Mouse (Mus musculus) right cerebral cortex, postnatal 25 days (tissue): ENCODE results near the gene Kcnh2.

Experiments used
- DNase-seq: peaks from one replicate; pipeline ENCODE4 v3.0.0; 2022

Gene Kcnh2

GRCm38 (mm10) chr5:24374666-24375328 is 23.4 kb upstream of the Kcnh2 start:
- no peak for DNase-seq

GRCm38 (mm10) chr5:24374216-24374615 is 22.8 kb upstream of the Kcnh2 start:
- DNase-seq: no peak

DNA sequence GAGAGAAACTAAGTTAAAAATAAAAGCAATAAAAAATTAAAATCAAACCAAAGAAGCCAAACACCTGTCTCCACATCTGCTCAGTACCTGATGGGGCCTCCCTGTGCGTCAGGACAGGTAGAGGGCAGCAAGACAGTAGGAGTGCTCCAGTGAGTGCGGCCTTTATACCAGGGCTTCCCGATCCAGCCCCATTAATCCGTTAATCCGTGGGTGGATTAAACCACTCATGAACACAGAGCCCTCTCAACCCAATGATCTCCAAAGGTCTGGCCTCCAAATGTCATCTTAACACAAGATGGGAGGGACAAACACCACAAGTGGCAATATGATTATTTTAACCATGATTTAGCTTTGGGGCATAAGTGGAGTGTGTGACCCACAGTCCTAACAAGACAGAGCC is 22.4 kb upstream of the Kcnh2 start:
- DNase-seq: no peak

- no peak for DNase-seq
These were observed 18.4 kb upstream of the Kcnh2 start for GRCm38 (mm10) chr5:24369767-24370166.

- no peak for DNase-seq
These were observed 15.0 kb upstream of the Kcnh2 start for GRCm38 (mm10) chr5:24366426-24366825.

DNA sequence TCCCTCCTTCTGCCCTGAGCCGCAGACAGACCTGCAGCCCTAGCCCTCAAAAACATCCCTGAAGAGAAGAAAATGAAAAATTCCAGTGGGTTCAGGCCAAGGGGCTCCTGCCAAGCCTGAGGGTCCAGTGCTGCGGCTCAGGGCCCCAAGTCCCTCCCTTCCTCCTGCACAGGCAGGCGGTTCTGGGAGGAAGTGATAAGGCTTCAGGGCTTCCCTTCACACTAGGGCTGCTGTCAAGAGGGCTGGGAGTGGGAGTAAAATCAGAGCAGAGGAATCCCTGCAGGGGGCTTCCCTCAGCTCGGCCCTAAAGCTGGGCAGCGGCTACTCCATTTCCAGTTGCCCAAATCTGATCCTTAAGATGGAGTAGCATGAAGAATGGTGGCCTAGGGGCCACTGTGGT is 14.1 kb upstream of the Kcnh2 start:
- no peak for DNase-seq

DNA sequence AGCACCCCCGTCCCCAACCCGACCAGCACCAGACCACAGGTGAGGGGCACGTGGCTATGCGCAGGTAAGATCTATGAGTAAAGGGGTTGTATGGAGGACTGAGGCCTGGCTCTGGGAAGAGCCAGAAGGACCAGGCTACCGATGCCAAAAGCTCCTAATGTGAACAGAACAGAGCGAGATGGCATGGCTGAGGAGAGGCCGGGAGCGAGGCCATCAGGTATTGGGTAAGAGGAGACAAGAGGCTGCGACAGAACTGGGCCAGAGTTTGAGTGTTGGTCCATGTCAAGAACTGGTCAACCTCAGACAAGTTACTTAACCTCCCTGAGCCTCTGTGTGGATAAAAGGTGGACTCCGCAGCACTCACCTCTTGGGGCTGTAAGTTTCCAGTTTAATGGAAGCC is 13.6 kb upstream of the Kcnh2 start:
- no peak for DNase-seq

DNA sequence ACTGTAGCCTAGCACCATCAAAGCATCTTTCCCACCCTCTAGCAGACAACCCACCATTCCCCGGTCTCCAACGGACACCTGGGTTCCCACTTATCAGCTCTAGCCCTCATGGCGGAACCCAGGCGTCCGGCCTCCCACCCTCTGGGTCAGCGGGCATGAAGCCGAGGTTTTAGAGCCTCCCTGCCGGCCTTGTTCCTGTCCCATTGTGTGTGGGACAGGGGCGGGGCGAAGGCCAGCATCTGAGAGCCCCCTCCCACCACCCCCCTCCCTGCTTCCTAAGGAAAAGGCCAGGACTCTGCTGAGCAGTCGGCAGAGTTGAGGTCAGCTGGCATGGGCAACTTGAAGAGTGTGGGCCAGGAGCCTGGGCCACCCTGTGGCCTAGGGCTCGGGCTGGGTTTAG is 13.1 kb upstream of the Kcnh2 start, which contains the start of gene Nos3:
Gene Nos3, plus strand, starts transcription at position 303 of the 400 bp plus-strand sequence.
- no peak for DNase-seq

DNA sequence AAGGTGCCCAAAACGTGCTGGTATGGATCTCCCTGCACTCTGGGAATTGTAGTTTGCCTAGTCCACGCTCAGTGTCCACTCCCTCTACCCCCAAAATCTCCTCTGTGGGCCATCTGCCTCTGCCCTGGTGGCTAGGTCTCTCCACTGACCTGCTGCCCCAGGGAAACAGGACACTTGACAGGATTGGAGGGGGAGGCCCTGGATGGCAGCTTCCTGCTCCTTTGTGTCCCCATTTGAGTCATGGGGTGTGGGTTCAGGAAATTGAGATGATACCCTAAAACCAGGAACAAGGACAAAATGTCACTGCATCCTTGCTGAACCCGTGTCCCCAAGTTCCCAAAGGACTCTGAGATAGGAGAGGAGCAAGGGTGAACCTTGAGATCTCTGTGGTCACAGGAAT is 12.7 kb upstream of the Kcnh2 start:
- DNase-seq: no peak

DNA sequence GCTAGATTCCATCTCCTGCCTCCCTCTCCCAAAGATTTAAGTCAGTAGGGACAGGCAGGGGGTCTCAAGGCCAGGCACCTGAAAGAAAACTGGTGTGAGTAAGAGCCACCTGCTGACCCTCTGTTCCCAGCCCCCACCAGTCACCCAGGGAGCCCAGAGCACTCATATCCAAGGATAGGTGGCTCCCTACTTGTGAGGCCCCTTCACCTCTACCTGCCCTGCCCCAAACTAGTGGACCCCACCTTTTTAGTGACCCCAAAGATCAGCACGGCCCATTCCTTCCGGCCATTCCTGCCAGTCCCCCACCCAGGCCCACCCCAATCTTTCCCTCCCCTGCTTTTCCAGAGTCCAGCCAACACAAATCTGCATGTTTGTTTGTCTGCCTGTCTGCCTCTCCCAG is 12.1 kb upstream of the Kcnh2 start:
- DNase-seq: no peak

- peak; percentile 73 for DNase-seq
These were observed 9.5 kb upstream of the Kcnh2 start for GRCm38 (mm10) chr5:24360792-24361454.

DNA sequence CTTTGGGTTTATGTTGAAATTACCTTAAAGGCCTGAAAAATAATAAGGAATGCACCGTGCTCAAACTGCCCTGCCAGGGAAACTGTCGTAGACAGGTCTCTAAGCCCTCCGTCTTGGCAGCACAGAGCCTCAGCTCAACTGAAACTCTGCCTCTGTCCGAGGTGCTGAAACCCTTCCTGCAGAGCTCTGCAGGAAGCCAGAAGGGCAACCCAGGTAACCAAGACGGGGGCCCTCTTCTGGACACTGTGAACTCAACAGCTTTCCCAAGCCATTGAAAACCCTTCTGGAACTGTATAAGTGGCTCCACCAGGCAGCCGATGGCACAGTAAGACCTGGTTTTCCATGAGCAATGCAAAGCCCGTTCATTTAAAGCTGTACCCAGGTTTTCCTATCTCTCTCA is 6.1 kb upstream of the Kcnh2 start:
- no peak for DNase-seq

- peak; percentile 25 for DNase-seq
These were observed 5.4 kb upstream of the Kcnh2 start for GRCm38 (mm10) chr5:24356764-24357163.

GRCm38 (mm10) chr5:24353327-24353726 is 1.9 kb upstream of the Kcnh2 start:
- DNase-seq: no peak

DNA sequence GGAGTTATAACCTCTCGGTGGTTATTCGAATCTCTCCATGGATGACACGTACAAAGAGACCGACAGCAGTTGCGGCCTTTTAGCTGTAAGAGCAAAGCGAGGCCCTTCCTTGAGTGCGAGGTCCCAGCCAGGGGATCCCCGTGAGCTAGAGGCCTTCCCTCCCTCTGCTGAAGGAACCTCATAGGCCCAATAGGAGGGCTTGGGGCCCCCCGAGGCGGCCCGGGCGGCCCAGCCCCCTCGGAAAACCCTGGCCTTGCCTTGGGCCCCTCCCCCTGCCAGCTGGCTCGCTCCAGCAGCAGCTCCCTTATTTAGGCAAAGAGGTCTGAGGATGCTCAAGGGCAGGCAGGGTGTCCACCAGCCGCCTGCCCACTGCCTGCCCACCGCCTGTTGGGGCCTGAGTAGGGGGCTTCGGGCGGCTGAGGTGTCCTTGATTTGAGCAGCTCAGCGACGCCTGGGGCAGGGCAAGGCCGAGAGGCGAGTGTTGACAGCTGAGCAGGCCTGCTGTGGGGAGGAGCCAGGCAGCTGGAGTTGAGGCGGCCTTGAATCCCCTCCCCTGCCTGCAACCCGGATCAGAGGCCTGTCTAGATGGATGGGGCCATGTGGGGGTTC is 951 bp upstream of the Kcnh2 start:
- DNase-seq: no peak

DNA sequence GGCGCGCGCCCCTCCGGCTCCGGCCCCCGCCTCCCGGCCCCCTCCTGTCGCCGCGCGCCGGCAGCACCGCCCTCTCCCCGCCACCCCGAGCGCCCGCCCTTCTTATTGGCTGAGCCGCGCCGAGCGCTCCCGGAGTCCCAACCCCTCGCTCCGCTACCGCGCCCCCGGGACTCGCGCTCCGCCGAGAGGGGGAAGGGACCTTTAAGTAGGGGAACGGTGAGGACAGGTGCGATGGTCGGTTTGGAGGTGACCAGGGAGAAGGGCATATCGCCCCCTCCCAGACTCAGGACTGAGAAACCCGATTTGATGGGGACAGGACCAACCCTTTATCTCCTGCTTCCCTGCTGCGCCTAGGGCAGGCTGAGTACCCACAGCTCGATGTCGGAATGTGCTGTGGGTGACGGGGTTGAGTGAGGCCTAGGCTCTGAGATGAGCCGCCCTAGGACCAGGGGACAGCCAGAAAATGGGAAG is 332 bp upstream of the Kcnh2 start:
- peak; percentile 90 for DNase-seq

GRCm38 (mm10) chr5:24350531-24351250 is 713 bp downstream of the Kcnh2 start:
- DNase-seq: no peak

GRCm38 (mm10) chr5:24350073-24350472 is 1.3 kb downstream of the Kcnh2 start:
- no peak for DNase-seq

- no peak for DNase-seq
These were observed 2.9 kb downstream of the Kcnh2 start for GRCm38 (mm10) chr5:24348546-24348945.

GRCm38 (mm10) chr5:24348128-24348527 is 3.3 kb downstream of the Kcnh2 start:
- peak; percentile 76 for DNase-seq

- DNase-seq: no peak
These were observed 4.1 kb downstream of the Kcnh2 start for GRCm38 (mm10) chr5:24347186-24347875.

- DNase-seq: no peak
These were observed 5.1 kb downstream of the Kcnh2 start for GRCm38 (mm10) chr5:24346313-24346712.
